Mouse (Mus musculus) layer of hippocampus, postnatal 25 days (tissue): ENCODE measurements around the gene Tsc1. TPM values are rescaled to one million over a fixed set of nuclear protein-coding genes. Genes with fewer than 3 reads are reported as not detected.

Experiments used
- DNase-seq, 2 experiments: peaks; one replicate each; pipeline ENCODE4 v3.0.0; 2022; ENCODE audit warnings: mixed read lengths in 2 of 2, low spot score in 1 of 2; ENCODE audit errors: extremely low spot score in 1 of 2
- total RNA-seq, 2 experiments: library from RNA; stranded (reverse); gene quantifications; 2 replicates each; pipeline ENCODE4 v1.2.3; 2021

Tsc1 gene
- total RNA-seq, 2 experiments from 2014 or later, result 36.1 to 44.0 TPM

- no peak for DNase-seq
Measured at GRCm38 (mm10) chr2:28638886-28639285, 2.1 kb upstream of the Tsc1 start.

GRCm38 (mm10) chr2:28639794-28640193, 1.2 kb upstream of the Tsc1 start:
- no peak for DNase-seq

- no peak for DNase-seq
Measured at GRCm38 (mm10) chr2:28641435-28641941, 460 bp downstream of the Tsc1 start.

- no peak for DNase-seq
Measured at GRCm38 (mm10) chr2:28643081-28643480, 2.1 kb downstream of the Tsc1 start.

GRCm38 (mm10) chr2:28650526-28650925, 9.5 kb downstream of the Tsc1 start:
- no peak for DNase-seq

GRCm38 (mm10) chr2:28653351-28653750, 12.3 kb downstream of the Tsc1 start:
- no peak for DNase-seq

GRCm38 (mm10) chr2:28654295-28654694, 13.3 kb downstream of the Tsc1 start:
- DNase-seq, result no peak

GRCm38 (mm10) chr2:28656216-28656615, 15.2 kb downstream of the Tsc1 start:
- no peak for DNase-seq

- DNase-seq, result no peak
Measured at GRCm38 (mm10) chr2:28662891-28663290, 21.9 kb downstream of the Tsc1 start.

- DNase-seq, result no peak
Measured at GRCm38 (mm10) chr2:28665818-28666217, 24.8 kb downstream of the Tsc1 start.

- no peak for DNase-seq
Measured at GRCm38 (mm10) chr2:28671438-28671837, 30.4 kb downstream of the Tsc1 start.

- DNase-seq, result no peak
Measured at GRCm38 (mm10) chr2:28676005-28676404, 35.0 kb downstream of the Tsc1 start.

- DNase-seq, result peak in 1 of 2 experiments; percentile 59
Measured at GRCm38 (mm10) chr2:28680710-28681109, 39.7 kb downstream of the Tsc1 start.

GRCm38 (mm10) chr2:28681718-28682117, 40.7 kb downstream of the Tsc1 start:
- DNase-seq, result peak in 1 of 2 experiments; percentile 18

GRCm38 (mm10) chr2:28685895-28686294, 44.9 kb downstream of the Tsc1 start:
- DNase-seq, result no peak

GRCm38 (mm10) chr2:28688431-28688830, 47.4 kb downstream of the Tsc1 start:
- peak in 1 of 2 experiments; percentile 20 for DNase-seq

- DNase-seq, result no peak
Measured at GRCm38 (mm10) chr2:28692692-28693091, 51.7 kb downstream of the Tsc1 start.

- no peak for DNase-seq
Measured at GRCm38 (mm10) chr2:28698566-28698965, 57.5 kb downstream of the Tsc1 start.

GRCm38 (mm10) chr2:28699361-28700335, 58.6 kb downstream of the Tsc1 start, which contains the start of the genes Spaca9 and Ak8:
Gene Spaca9 (minus strand): TSS chr2:28699727.
Gene Ak8 (plus strand): TSS chr2:28700164.
- DNase-seq, result peak; percentile 81 to 83

GRCm38 (mm10) chr2:28701646-28702262, 60.7 kb downstream of the Tsc1 start:
- no peak for DNase-seq

- DNase-seq, result no peak
Measured at GRCm38 (mm10) chr2:28706106-28706636, 65.1 kb downstream of the Tsc1 start.
